Mouse (Mus musculus): ENCODE results near the gene Ncoa1. TPM values are rescaled to one million over a fixed set of nuclear protein-coding genes. Genes with fewer than 3 reads are reported as not detected.

The Ncoa1 gene
- polyA plus RNA-seq, 1 experiment from 2014 or later = 20.9 TPM

GRCm38 (mm10) chr12:4501916-4502315 lies 24.9 kb upstream of the Ncoa1 start:
- 21% methylated on average over 3 of the region's 3 CpGs for WGBS
- peak; percentile 58; the same call in 1 of the 2 replicates for ATAC-seq (replicated peaks)
- peaks cover 17% of the 10 kb centered on the region for H3K4me1 ChIP-seq
- H3K27ac ChIP-seq (replicated peaks) = peak overlapping the region; percentile 70
- H3K4me2 ChIP-seq (replicated peaks) = no peak overlapping the region
- H3K4me3 ChIP-seq = no peak overlapping the region
- no peak overlapping the region for H3K9ac ChIP-seq (replicated peaks)
- H3K27me3 ChIP-seq = no peaks in the 10 kb centered on the region
- H3K36me3 ChIP-seq = no peaks in the 10 kb centered on the region
- no peaks in the 10 kb centered on the region for H3K9me3 ChIP-seq

DNA sequence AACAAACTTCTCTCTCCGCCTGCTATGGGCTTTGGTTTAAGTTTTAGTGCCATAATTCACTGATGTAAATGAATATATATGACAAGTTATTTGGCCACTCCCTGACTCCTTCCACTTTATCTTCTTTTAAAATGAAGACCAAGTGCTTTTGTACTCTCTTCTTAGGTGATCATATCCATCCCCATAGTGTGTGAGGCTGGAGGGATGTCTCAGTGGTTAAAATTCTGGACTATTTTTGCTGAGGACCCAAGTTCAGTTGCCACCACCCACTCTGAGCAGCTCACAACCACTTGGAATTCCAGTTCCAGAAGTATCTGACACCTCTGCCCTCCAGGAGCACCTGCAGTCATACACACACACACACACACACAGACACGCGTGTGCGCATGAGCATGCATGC lies 23.5 kb upstream of the Ncoa1 start:
- no peaks in the 10 kb centered on the region for H3K36me3 ChIP-seq
- no peaks in the 10 kb centered on the region for H3K9me3 ChIP-seq
- no peak overlapping the region for H3K27ac ChIP-seq (replicated peaks)
- no peak for ATAC-seq (replicated peaks)
- H3K9ac ChIP-seq (replicated peaks) = no peak overlapping the region
- WGBS = 96% methylated on average over 4 of the region's 4 CpGs
- no peaks in the 10 kb centered on the region for H3K27me3 ChIP-seq
- no peak overlapping the region for H3K4me2 ChIP-seq (replicated peaks)
- no peak overlapping the region for H3K4me3 ChIP-seq
- H3K4me1 ChIP-seq = peaks cover 17% of the 10 kb centered on the region

- 73% methylated on average over 3 of the region's 3 CpGs for WGBS
- no peak overlapping the region for H3K9ac ChIP-seq (replicated peaks)
- no peaks in the 10 kb centered on the region for H3K9me3 ChIP-seq
- H3K36me3 ChIP-seq = no peaks in the 10 kb centered on the region
- no peak overlapping the region for H3K27ac ChIP-seq (replicated peaks)
- no peaks in the 10 kb centered on the region for H3K27me3 ChIP-seq
- H3K4me3 ChIP-seq = no peak overlapping the region
- no peak for ATAC-seq (replicated peaks)
- no peak overlapping the region for H3K4me2 ChIP-seq (replicated peaks)
- peaks cover 17% of the 10 kb centered on the region for H3K4me1 ChIP-seq
Observed at GRCm38 (mm10) chr12:4499651-4500175, 22.7 kb upstream of the Ncoa1 start.

- no peak overlapping the region for H3K9ac ChIP-seq (replicated peaks)
- H3K4me2 ChIP-seq (replicated peaks) = no peak overlapping the region
- whole genome bisulfite sequencing = 74% methylated on average over 6 of the region's 6 CpGs
- H3K27ac ChIP-seq (replicated peaks) = no peak overlapping the region
- no peaks in the 10 kb centered on the region for H3K36me3 ChIP-seq
- no peaks in the 10 kb centered on the region for H3K27me3 ChIP-seq
- no peak overlapping the region for H3K4me3 ChIP-seq
- no peaks in the 10 kb centered on the region for H3K9me3 ChIP-seq
- ATAC-seq (replicated peaks) = no peak
- H3K4me1 ChIP-seq = peaks cover 2% of the 10 kb centered on the region; the same call in 1 of the 2 replicates
Observed at GRCm38 (mm10) chr12:4488411-4488810, 11.4 kb upstream of the Ncoa1 start.

DNA sequence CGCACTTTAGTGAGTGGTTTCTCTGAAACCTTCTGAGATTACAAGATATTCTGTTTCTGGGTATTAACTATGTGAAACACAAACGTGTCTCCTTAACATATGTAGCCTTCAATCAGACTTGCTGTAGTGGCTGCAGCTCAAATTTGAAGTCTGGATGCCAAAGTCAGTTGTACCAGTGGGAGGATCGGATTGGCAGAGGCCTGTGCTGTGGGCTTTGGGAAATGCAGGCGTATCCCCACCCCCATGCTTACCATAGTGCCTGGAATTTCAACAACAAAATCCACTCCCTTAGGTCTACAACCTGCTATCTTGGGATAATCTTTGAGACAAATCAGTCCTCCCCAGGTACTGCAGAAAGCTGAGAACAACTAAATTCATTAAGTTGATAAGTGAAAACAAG lies 6.4 kb upstream of the Ncoa1 start:
- Histone ChIP-seq H3K9ac (replicated peaks) (no peak overlapping the region), H3K4me1 (peaks cover 19% of the 10 kb centered on the region), H3K27ac (replicated peaks) (peak overlapping the region; percentile 45), H3K4me3 (no peak overlapping the region), H3K9me3 (no peaks in the 10 kb centered on the region), H3K4me2 (replicated peaks) (no peak overlapping the region), H3K36me3 (no peaks in the 10 kb centered on the region), H3K27me3 (no peaks in the 10 kb centered on the region)
- 61% methylated on average over 4 of the region's 4 CpGs for WGBS
- ATAC-seq (replicated peaks) = peak; percentile 64; the same call in 1 of the 2 replicates

DNA sequence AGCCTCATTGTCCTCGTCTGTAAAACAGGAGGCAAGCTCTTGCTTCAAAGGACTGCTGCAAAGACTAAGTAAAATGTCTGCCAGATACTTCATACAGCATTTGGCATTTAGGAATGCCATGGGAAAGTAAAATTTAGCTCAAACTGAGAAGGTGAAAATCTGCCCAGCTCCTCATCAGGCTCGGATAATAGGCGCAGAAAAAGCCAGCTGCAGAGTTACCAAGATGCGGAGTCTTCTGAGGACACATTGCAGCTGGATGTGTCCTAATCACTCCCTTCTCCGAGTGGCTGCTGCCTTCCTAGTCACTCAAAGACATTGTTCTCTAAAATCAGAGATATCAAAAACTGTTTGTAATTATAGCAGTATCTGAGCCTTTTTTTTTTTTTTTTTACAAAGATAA lies 4.7 kb upstream of the Ncoa1 start:
- no peak for ATAC-seq (replicated peaks)
- Histone ChIP-seq H3K4me3 (no peak overlapping the region), H3K4me2 (replicated peaks) (no peak overlapping the region), H3K4me1 (peaks cover 25% of the 10 kb centered on the region), H3K9me3 (no peaks in the 10 kb centered on the region), H3K27ac (replicated peaks) (peak overlapping the region; percentile 20), H3K9ac (replicated peaks) (no peak overlapping the region), H3K27me3 (no peaks in the 10 kb centered on the region), H3K36me3 (no peaks in the 10 kb centered on the region)
- 48% methylated on average over 5 of the region's 5 CpGs for WGBS

GRCm38 (mm10) chr12:4480250-4480649 lies 3.3 kb upstream of the Ncoa1 start:
- Histone ChIP-seq H3K9ac (replicated peaks) (no peak overlapping the region), H3K27ac (replicated peaks) (no peak overlapping the region), H3K4me2 (replicated peaks) (no peak overlapping the region), H3K36me3 (no peaks in the 10 kb centered on the region), H3K4me1 (peaks cover 33% of the 10 kb centered on the region), H3K27me3 (no peaks in the 10 kb centered on the region), H3K4me3 (no peak overlapping the region), H3K9me3 (no peaks in the 10 kb centered on the region)
- 86% methylated on average over 4 of the region's 4 CpGs for WGBS
- ATAC-seq (replicated peaks) = no peak

- no peak overlapping the region for H3K4me3 ChIP-seq
- 85% methylated on average over 3 of the region's 3 CpGs for WGBS
- H3K27me3 ChIP-seq = no peaks in the 10 kb centered on the region
- no peak overlapping the region for H3K9ac ChIP-seq (replicated peaks)
- no peak overlapping the region for H3K27ac ChIP-seq (replicated peaks)
- H3K4me1 ChIP-seq = peaks cover 39% of the 10 kb centered on the region
- H3K9me3 ChIP-seq = no peaks in the 10 kb centered on the region
- H3K4me2 ChIP-seq (replicated peaks) = no peak overlapping the region
- ATAC-seq (replicated peaks) = no peak
- no peaks in the 10 kb centered on the region for H3K36me3 ChIP-seq
Observed at GRCm38 (mm10) chr12:4479171-4479881, 2.3 kb upstream of the Ncoa1 start.

DNA sequence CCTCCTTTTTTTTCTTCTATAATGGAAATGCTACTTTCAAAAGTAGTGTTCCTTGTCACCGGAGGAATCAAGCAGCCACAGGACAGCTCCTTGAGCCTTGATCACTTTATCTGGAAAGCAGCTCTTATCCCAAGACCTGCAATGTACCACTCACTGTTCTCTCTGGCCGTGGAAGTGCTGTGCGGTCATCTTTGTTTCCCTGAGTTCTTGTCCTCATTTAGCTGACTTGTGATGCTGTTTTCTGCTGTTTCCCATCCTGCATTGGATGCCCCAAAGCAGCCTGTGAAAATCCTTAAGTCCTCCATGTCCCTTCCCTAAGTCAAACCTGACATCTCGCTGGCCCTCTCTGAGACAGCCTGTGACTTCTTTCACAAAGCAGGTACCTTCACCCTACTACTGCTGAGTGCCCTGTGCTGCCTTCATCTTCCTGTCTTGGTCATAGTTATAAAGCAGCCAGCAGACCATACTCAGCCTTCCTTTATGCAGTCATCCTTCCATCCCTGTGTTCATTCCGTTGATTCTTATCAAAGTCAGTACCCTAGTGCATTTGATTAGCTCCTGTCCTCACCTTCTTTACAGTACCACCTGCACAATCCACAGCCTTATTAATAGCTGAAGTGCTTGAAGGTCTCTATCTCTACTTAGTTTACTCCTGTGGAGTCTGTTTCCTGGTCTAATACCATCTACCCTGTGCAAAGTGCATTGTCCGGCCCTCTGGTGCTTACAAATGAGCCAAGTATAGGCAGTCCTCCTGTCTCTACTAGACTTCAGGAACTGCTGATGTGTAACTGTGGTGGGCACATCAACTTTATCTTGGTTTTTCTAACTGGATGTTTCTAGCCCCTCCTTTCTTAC lies 1.2 kb upstream of the Ncoa1 start:
- H3K4me2 ChIP-seq (replicated peaks) = no peak overlapping the region
- peaks cover 46% of the 10 kb centered on the region for H3K4me1 ChIP-seq
- no peaks in the 10 kb centered on the region for H3K9me3 ChIP-seq
- ATAC-seq (replicated peaks) = no peak
- H3K27ac ChIP-seq (replicated peaks) = peak overlapping the region; percentile 99; the same call in 1 of the 2 replicates
- no peaks in the 10 kb centered on the region for H3K36me3 ChIP-seq
- no peak overlapping the region for H3K4me3 ChIP-seq
- no peaks in the 10 kb centered on the region for H3K27me3 ChIP-seq
- WGBS = 70% methylated on average over 6 of the region's 6 CpGs
- H3K9ac ChIP-seq (replicated peaks) = no peak overlapping the region

GRCm38 (mm10) chr12:4476291-4476831 lies 621 bp downstream of the Ncoa1 start:
- H3K9me3 ChIP-seq = no peaks in the 10 kb centered on the region
- under 1% methylated on average over 54 of the region's 73 CpGs for WGBS
- no peaks in the 10 kb centered on the region for H3K36me3 ChIP-seq
- peaks cover 35% of the 10 kb centered on the region for H3K4me1 ChIP-seq
- H3K9ac ChIP-seq (replicated peaks) = peak overlapping the region; percentile 99
- H3K27me3 ChIP-seq = no peaks in the 10 kb centered on the region
- ATAC-seq (replicated peaks) = peak; percentile 90
- H3K27ac ChIP-seq (replicated peaks) = peak overlapping the region; percentile 99
- peak overlapping the region; percentile 83 for H3K4me3 ChIP-seq
- peak overlapping the region; percentile 75 for H3K4me2 ChIP-seq (replicated peaks)

- H3K4me1 ChIP-seq = peaks cover 35% of the 10 kb centered on the region
- peak overlapping the region; percentile 99 for H3K9ac ChIP-seq (replicated peaks)
- H3K27me3 ChIP-seq = no peaks in the 10 kb centered on the region
- no peak for ATAC-seq (replicated peaks)
- WGBS = 6% methylated on average over 18 of the region's 18 CpGs
- H3K4me3 ChIP-seq = peak overlapping the region; percentile 83
- peak overlapping the region; percentile 99; the same call in 1 of the 2 replicates for H3K27ac ChIP-seq (replicated peaks)
- H3K36me3 ChIP-seq = no peaks in the 10 kb centered on the region
- no peaks in the 10 kb centered on the region for H3K9me3 ChIP-seq
- peak overlapping the region; percentile 75 for H3K4me2 ChIP-seq (replicated peaks)
Observed at GRCm38 (mm10) chr12:4475251-4475993, 1.6 kb downstream of the Ncoa1 start.

All from forebrain, embryonic 15.5 days (tissue).